Mouse (Mus musculus) cerebellum, adult 2 months (tissue): ENCODE data around the gene Whrn. TPM values are rescaled to one million over a fixed set of nuclear protein-coding genes. Genes with fewer than 3 reads are reported as not detected.

Experiments
- DNase-seq, 2 experiments: peaks; one replicate each; pipeline ENCODE4 v3.0.0; 2021
- H3K27ac ChIP-seq: fragments of 200-500 bp; 2 replicates; pipeline ENCODE4 v1.5.1; 2012; ENCODE audit warnings: low read length, control low read depth, inconsistent platforms; ENCODE audit not compliant: insufficient read depth
- H3K27me3 ChIP-seq: fragments of 200-500 bp; 2 replicates; pipeline ENCODE4 v1.6.1; 2012; ENCODE audit warnings: inconsistent platforms, mild to moderate bottlenecking, low read length, moderate library complexity; ENCODE audit not compliant: control insufficient read depth, insufficient read depth
- H3K4me1 ChIP-seq: fragments of 200-500 bp; 2 replicates; pipeline ENCODE4 v1.6.1; 2011; ENCODE audit warnings: low read length; ENCODE audit not compliant: control insufficient read depth, insufficient read depth
- H3K4me3 ChIP-seq: fragments of 200-500 bp; replicated peaks from 2 replicates; pipeline ENCODE3; 2011; ENCODE audit warnings: mild to moderate bottlenecking, low read depth, low read length, control low read depth; ENCODE audit not compliant: insufficient read depth
- CTCF ChIP-seq: fragments of 200-500 bp; IDR thresholded peaks from 2 replicates; pipeline ENCODE4 v1.5.1; 2011; ENCODE audit warnings: low read depth, mild to moderate bottlenecking, control low read depth, low read length, moderate library complexity, borderline replicate concordance; ENCODE audit not compliant: insufficient read depth
- POLR2A ChIP-seq: fragments of 200-500 bp; IDR thresholded peaks from 2 replicates; pipeline ENCODE4 v1.6.1; 2011; ENCODE audit warnings: low read length, control low read depth, borderline replicate concordance; ENCODE audit not compliant: insufficient read depth
- WGBS: fragments of 180-500 bp; shearing (Covaris S2); methylation state at CpG from one replicate; pipeline ENCODE4 v1.1.7; 2018; 5-methylcytosine and 5-hydroxymethylcytosine counted together
- polyA plus RNA-seq: library from polyadenylated mRNA; depleted of rRNA; stranded (reverse); fragments of >200 nt; gene quantifications from 2 replicates; pipeline ENCODE4 v1.2.3, GENCODE M21; 2012

The Whrn gene
- polyA plus RNA-seq, 1 experiment, result 91.9 TPM

DNA sequence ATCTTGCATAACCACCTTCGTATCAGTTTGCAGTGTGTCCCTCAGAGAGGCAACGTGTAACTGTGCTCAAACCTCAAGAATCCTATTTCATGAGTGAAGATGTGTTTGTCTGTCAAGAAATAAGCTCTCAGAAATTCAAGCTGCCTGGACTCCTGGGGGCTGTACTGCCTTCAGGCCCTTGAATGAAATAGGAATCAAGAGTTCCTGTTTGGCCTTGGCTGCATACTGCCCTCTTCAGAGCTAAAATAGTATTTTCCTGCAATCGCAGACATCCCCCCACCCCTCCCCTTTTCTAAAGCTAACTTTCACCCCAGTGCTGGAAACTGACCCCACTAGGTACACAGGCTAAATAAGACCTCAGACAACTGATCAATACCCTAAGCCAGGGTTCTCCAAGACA is 2.6 kb upstream of the Whrn start:
- WGBS, result 43% methylated on average over 3 of the region's 3 CpGs
- no peak for DNase-seq
- no peak overlapping the region for H3K27ac ChIP-seq
- TF ChIP-seq POLR2A (no peak), CTCF (no peak)
- H3K27me3 ChIP-seq, result peaks cover 12% of the 10 kb centered on the region; the same call in 1 of the 2 replicates
- no peak overlapping the region for H3K4me3 ChIP-seq
- H3K4me1 ChIP-seq, result no peaks in the 10 kb centered on the region

DNA sequence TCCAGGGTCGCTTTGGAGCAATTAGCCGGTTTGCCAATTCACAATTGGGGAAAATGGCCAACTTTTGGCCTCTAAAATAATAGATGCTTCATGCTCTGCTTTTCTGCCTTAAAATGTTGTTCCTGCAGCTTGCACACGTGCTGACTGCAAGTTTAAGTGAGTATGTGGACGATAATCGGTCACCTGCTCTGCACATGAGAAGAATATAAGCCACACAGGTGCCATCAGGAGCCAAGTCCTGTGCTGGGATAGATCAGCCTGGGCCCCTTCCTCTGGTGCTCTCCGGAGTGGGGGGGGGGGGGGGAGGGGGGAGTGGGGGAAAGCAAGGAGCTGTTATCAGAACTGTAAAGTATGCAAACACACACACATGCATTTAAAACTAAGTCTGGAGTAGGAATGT is 521 bp upstream of the Whrn start:
- no peak for DNase-seq
- no peaks in the 10 kb centered on the region for H3K4me1 ChIP-seq
- 10% methylated on average over 6 of the region's 6 CpGs for WGBS
- H3K4me3 ChIP-seq, result peak overlapping the region; percentile 47
- TF ChIP-seq POLR2A (no peak), CTCF (no peak)
- no peak overlapping the region for H3K27ac ChIP-seq
- H3K27me3 ChIP-seq, result peaks cover 12% of the 10 kb centered on the region; the same call in 1 of the 2 replicates

- DNase-seq, result peak in 1 of 2 experiments; percentile 19
- no peaks in the 10 kb centered on the region for H3K4me1 ChIP-seq
- TF ChIP-seq POLR2A (no peak), CTCF (no peak)
- H3K27ac ChIP-seq, result no peak overlapping the region
- peaks cover 12% of the 10 kb centered on the region; the same call in 1 of the 2 replicates for H3K27me3 ChIP-seq
- H3K4me3 ChIP-seq, result peak overlapping the region; percentile 41
- 1% methylated on average over 102 of the region's 107 CpGs for WGBS
Measured at GRCm38 (mm10) chr4:63494967-63495914, 550 bp downstream of the Whrn start.

DNA sequence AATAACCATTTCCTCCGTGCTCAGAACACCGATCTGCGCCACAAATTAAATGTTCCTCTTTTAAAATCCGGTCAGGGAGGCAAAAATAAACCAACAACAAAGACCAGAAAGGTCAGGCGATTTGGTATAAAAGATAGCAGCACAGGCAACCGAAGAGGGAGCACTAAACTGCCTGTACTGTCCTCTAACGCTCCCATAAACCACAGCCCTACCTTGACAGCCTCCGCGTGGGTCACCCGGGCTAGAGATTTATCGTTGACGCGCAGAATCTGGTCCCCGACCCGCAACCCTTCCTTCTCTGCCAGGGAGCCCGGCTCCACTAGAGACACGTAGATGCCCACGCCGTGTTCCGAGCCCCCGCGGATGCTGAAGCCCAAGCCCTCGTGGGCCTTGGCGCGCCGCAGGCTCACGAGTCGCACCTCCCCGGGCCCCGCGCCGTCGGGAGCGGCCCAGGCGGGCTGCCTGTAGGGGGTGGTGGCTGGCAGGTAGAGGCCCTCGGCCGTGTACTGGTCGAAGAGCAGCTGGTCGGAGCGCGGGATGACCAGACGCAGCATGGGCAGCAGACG is 1.3 kb downstream of the Whrn start:
- Histone ChIP-seq H3K4me3 (peak overlapping the region; percentile 23), H3K27me3 (peaks cover 12% of the 10 kb centered on the region; the same call in 1 of the 2 replicates), H3K27ac (no peak overlapping the region), H3K4me1 (no peaks in the 10 kb centered on the region)
- peak in 1 of 2 experiments; percentile 10 for DNase-seq
- WGBS, result 3% methylated on average over 43 of the region's 43 CpGs
- TF ChIP-seq CTCF (no peak), POLR2A (no peak)

GRCm38 (mm10) chr4:63493351-63494121 is 2.3 kb downstream of the Whrn start:
- Histone ChIP-seq H3K27me3 (peaks cover 12% of the 10 kb centered on the region; the same call in 1 of the 2 replicates), H3K4me1 (no peaks in the 10 kb centered on the region)

GRCm38 (mm10) chr4:63491521-63491920 is 4.3 kb downstream of the Whrn start:
- no peak overlapping the region for H3K27ac ChIP-seq
- 59% methylated on average over 6 of the region's 6 CpGs for WGBS
- no peak for DNase-seq
- no peak overlapping the region for H3K4me3 ChIP-seq
- no peaks in the 10 kb centered on the region; the same call in 1 of the 2 replicates for H3K4me1 ChIP-seq
- TF ChIP-seq POLR2A (no peak), CTCF (no peak)
- peaks cover 12% of the 10 kb centered on the region; the same call in 1 of the 2 replicates for H3K27me3 ChIP-seq

More at GRCm38 (mm10) chr4:63493351-63494121, 2.3 kb downstream of the Whrn start:
- Histone ChIP-seq H3K4me3 (peak overlapping the region; percentile 29), H3K27ac (no peak overlapping the region)
- TF ChIP-seq POLR2A, result no peak
- TF ChIP-seq CTCF, result no peak
- 15% methylated on average over 9 of the region's 9 CpGs for WGBS
- DNase-seq, result no peak

GRCm38 (mm10) chr4:63490146-63490545 is 5.6 kb downstream of the Whrn start:
- Histone ChIP-seq H3K4me1 (no peaks in the 10 kb centered on the region; the same call in 1 of the 2 replicates), H3K27me3 (peaks cover 2% of the 10 kb centered on the region; the same call in 1 of the 2 replicates), H3K27ac (no peak overlapping the region), H3K4me3 (no peak overlapping the region)
- no peak for DNase-seq
- TF ChIP-seq POLR2A, result no peak
- TF ChIP-seq CTCF, result no peak
- WGBS, result 45% methylated on average over 3 of the region's 3 CpGs
